Mouse (Mus musculus) forebrain, embryonic 15.5 days (tissue): Measurements from ENCODE around the gene Ccdc155. TPM values are rescaled to one million over a fixed set of nuclear protein-coding genes. Genes with fewer than 3 reads are reported as not detected.

Experiments
- ATAC-seq: fragments of 200-750 bp; cut with Nextera tagmentation; replicated peaks from 2 replicates; pipeline ENCODE4 v1.8.0; 2017; ENCODE audit warnings: mild to moderate bottlenecking, moderate TSS enrichment, moderate library complexity
- H3K27ac ChIP-seq: fragments of 300-500 bp; sonication (generic); replicated peaks from 2 replicates; pipeline ENCODE4 v1.5.1; 2015; ENCODE audit warnings: mild to moderate bottlenecking, inconsistent platforms
- H3K27me3 ChIP-seq: fragments of 300-500 bp; sonication (generic); 2 replicates; pipeline ENCODE4 v1.6.1; 2015; ENCODE audit warnings: inconsistent platforms
- H3K36me3 ChIP-seq: fragments of 300-500 bp; sonication (generic); 2 replicates; pipeline ENCODE4 v1.6.1; 2015; ENCODE audit warnings: mild to moderate bottlenecking, inconsistent platforms
- H3K4me1 ChIP-seq: fragments of 300-500 bp; sonication (generic); 2 replicates; pipeline ENCODE4 v1.6.1; 2015; ENCODE audit warnings: inconsistent platforms
- H3K4me2 ChIP-seq: fragments of 300-500 bp; sonication (generic); replicated peaks from 2 replicates; pipeline ENCODE4 v1.6.1; 2015; ENCODE audit warnings: mild to moderate bottlenecking, inconsistent platforms
- H3K4me3 ChIP-seq: fragments of 300-500 bp; sonication (generic); 2 replicates; pipeline ENCODE4 v1.5.1; 2015; ENCODE audit warnings: mild to moderate bottlenecking, inconsistent platforms
- H3K9ac ChIP-seq: fragments of 300-500 bp; sonication (generic); replicated peaks from 2 replicates; pipeline ENCODE4 v1.6.1; 2015; ENCODE audit warnings: mild to moderate bottlenecking, inconsistent platforms
- H3K9me3 ChIP-seq: fragments of 300-500 bp; sonication (generic); 2 replicates; pipeline ENCODE4 v1.6.1; 2016; ENCODE audit warnings: inconsistent platforms
- WGBS: fragments of 180-500 bp; shearing (Covaris S2); methylation state at CpG from one replicate; pipeline ENCODE4 v1.1.7; 2015; ENCODE audit warnings: mixed read lengths; 5-methylcytosine and 5-hydroxymethylcytosine counted together
- polyA plus RNA-seq: library from polyadenylated mRNA; unstranded; fragments of >200 nt; fragmentation: Nextera tagmentation; extraction: Ambion mirVana; gene quantifications from 2 replicates; pipeline ENCODE4 v1.2.1, GENCODE M21; 2015

Gene Ccdc155
- polyA plus RNA-seq, 1 experiment from 2014 or later: 0.74 TPM

- H3K36me3 ChIP-seq: peaks cover 3% of the 10 kb centered on the region; the same call in 1 of the 2 replicates
- 8% methylated on average over 29 of the region's 29 CpGs for WGBS
- H3K27ac ChIP-seq: peak overlapping the region; percentile 81
- peaks cover 25% of the 10 kb centered on the region for H3K4me1 ChIP-seq
- H3K27me3 ChIP-seq: no peaks in the 10 kb centered on the region
- ATAC-seq: peak; percentile 15; the same call in 1 of the 2 replicates
- no peaks in the 10 kb centered on the region for H3K9me3 ChIP-seq
- 0 out of 2 replicates have a peak overlapping the region, but pooled peaks have one; percentile 5 for H3K9ac ChIP-seq
- H3K4me3 ChIP-seq: peak overlapping the region; percentile 5
- H3K4me2 ChIP-seq: peak overlapping the region; percentile 35
Observed at GRCm38 (mm10) chr7:45234333-45234841, 29.7 kb upstream of the Ccdc155 start.

- Histone ChIP-seq H3K4me1 (peaks cover 25% of the 10 kb centered on the region), H3K9ac (0 out of 2 replicates have a peak overlapping the region, but pooled peaks have one; percentile 5), H3K27ac (peak overlapping the region; percentile 81), H3K27me3 (no peaks in the 10 kb centered on the region), H3K4me2 (peak overlapping the region; percentile 35), H3K36me3 (peaks cover 6% of the 10 kb centered on the region), H3K9me3 (no peaks in the 10 kb centered on the region), H3K4me3 (peak overlapping the region; percentile 5; the same call in 1 of the 2 replicates)
- peak; percentile 35; the same call in 1 of the 2 replicates for ATAC-seq
- 24% methylated on average over 20 of the region's 20 CpGs for whole genome bisulfite sequencing
Observed at GRCm38 (mm10) chr7:45233580-45234332, 29.1 kb upstream of the Ccdc155 start.

GRCm38 (mm10) chr7:45232716-45233465 is 28.2 kb upstream of the Ccdc155 start:
- no peaks in the 10 kb centered on the region for H3K9me3 ChIP-seq
- H3K4me3 ChIP-seq: no peak overlapping the region
- peaks cover 25% of the 10 kb centered on the region for H3K4me1 ChIP-seq
- no peak for ATAC-seq
- H3K27me3 ChIP-seq: no peaks in the 10 kb centered on the region
- H3K36me3 ChIP-seq: peaks cover 14% of the 10 kb centered on the region
- no peak overlapping the region for H3K4me2 ChIP-seq
- no peak overlapping the region for H3K9ac ChIP-seq
- 67% methylated on average over 13 of the region's 13 CpGs for WGBS
- peak overlapping the region; percentile 81 for H3K27ac ChIP-seq

GRCm38 (mm10) chr7:45231941-45232340 is 27.2 kb upstream of the Ccdc155 start:
- H3K36me3 ChIP-seq: peaks cover 14% of the 10 kb centered on the region

GRCm38 (mm10) chr7:45231192-45231591 is 26.5 kb upstream of the Ccdc155 start:
- H3K4me2 ChIP-seq: no peak overlapping the region
- no peaks in the 10 kb centered on the region for H3K27me3 ChIP-seq
- no peak overlapping the region for H3K4me3 ChIP-seq
- H3K9me3 ChIP-seq: no peaks in the 10 kb centered on the region
- WGBS: 82% methylated on average over 12 of the region's 12 CpGs
- H3K27ac ChIP-seq: no peak overlapping the region
- no peak for ATAC-seq
- no peak overlapping the region for H3K9ac ChIP-seq
- peaks cover 22% of the 10 kb centered on the region for H3K36me3 ChIP-seq
- H3K4me1 ChIP-seq: peaks cover 25% of the 10 kb centered on the region

More at GRCm38 (mm10) chr7:45231941-45232340, 27.2 kb upstream of the Ccdc155 start:
- Histone ChIP-seq H3K4me1 (peaks cover 25% of the 10 kb centered on the region), H3K4me3 (no peak overlapping the region), H3K9me3 (no peaks in the 10 kb centered on the region), H3K27me3 (no peaks in the 10 kb centered on the region), H3K27ac (no peak overlapping the region), H3K4me2 (no peak overlapping the region), H3K9ac (no peak overlapping the region)
- WGBS: 90% methylated on average over 11 of the region's 11 CpGs
- no peak for ATAC-seq

- Histone ChIP-seq H3K4me1 (peaks cover 19% of the 10 kb centered on the region), H3K9ac (no peak overlapping the region), H3K4me2 (no peak overlapping the region), H3K4me3 (no peak overlapping the region), H3K36me3 (peaks cover 23% of the 10 kb centered on the region), H3K27me3 (no peaks in the 10 kb centered on the region), H3K27ac (no peak overlapping the region), H3K9me3 (no peaks in the 10 kb centered on the region)
- WGBS: 89% methylated on average over 7 of the region's 7 CpGs
- no peak for ATAC-seq
Observed at GRCm38 (mm10) chr7:45229459-45230203, 24.9 kb upstream of the Ccdc155 start.

- WGBS: 94% methylated on average over 8 of the region's 8 CpGs
- no peaks in the 10 kb centered on the region for H3K9me3 ChIP-seq
- H3K9ac ChIP-seq: no peak overlapping the region
- no peak overlapping the region for H3K27ac ChIP-seq
- no peak for ATAC-seq
- no peak overlapping the region for H3K4me2 ChIP-seq
- H3K4me1 ChIP-seq: peaks cover 13% of the 10 kb centered on the region
- no peak overlapping the region for H3K4me3 ChIP-seq
- peaks cover 25% of the 10 kb centered on the region for H3K36me3 ChIP-seq
- no peaks in the 10 kb centered on the region for H3K27me3 ChIP-seq
Observed at GRCm38 (mm10) chr7:45229046-45229445, 24.4 kb upstream of the Ccdc155 start.

- H3K9ac ChIP-seq: no peak overlapping the region
- ATAC-seq: no peak
- WGBS: 96% methylated on average over 18 of the region's 18 CpGs
Observed at GRCm38 (mm10) chr7:45228548-45228947, 23.9 kb upstream of the Ccdc155 start.

GRCm38 (mm10) chr7:45226421-45226820 is 21.7 kb upstream of the Ccdc155 start:
- 97% methylated on average over 5 of the region's 5 CpGs for WGBS
- H3K4me3 ChIP-seq: no peak overlapping the region
- ATAC-seq: no peak
- no peak overlapping the region for H3K27ac ChIP-seq
- H3K9me3 ChIP-seq: no peaks in the 10 kb centered on the region
- no peaks in the 10 kb centered on the region for H3K4me1 ChIP-seq
- no peaks in the 10 kb centered on the region for H3K27me3 ChIP-seq
- no peak overlapping the region for H3K4me2 ChIP-seq
- H3K36me3 ChIP-seq: peaks cover 26% of the 10 kb centered on the region
- no peak overlapping the region for H3K9ac ChIP-seq

More at GRCm38 (mm10) chr7:45228548-45228947, 23.9 kb upstream of the Ccdc155 start:
- Histone ChIP-seq H3K36me3 (peaks cover 28% of the 10 kb centered on the region), H3K4me1 (peaks cover 8% of the 10 kb centered on the region), H3K4me2 (no peak overlapping the region), H3K27ac (no peak overlapping the region), H3K9me3 (no peaks in the 10 kb centered on the region), H3K4me3 (no peak overlapping the region), H3K27me3 (no peaks in the 10 kb centered on the region)

GRCm38 (mm10) chr7:45224826-45225225 is 20.1 kb upstream of the Ccdc155 start:
- Histone ChIP-seq H3K27me3 (no peaks in the 10 kb centered on the region), H3K4me3 (no peak overlapping the region), H3K9me3 (no peaks in the 10 kb centered on the region), H3K9ac (no peak overlapping the region), H3K36me3 (peaks cover 32% of the 10 kb centered on the region), H3K4me2 (no peak overlapping the region), H3K27ac (no peak overlapping the region), H3K4me1 (no peaks in the 10 kb centered on the region)
- ATAC-seq: no peak
- 88% methylated on average over 7 of the region's 7 CpGs for WGBS

- Histone ChIP-seq H3K9ac (no peak overlapping the region), H3K4me2 (no peak overlapping the region), H3K27me3 (no peaks in the 10 kb centered on the region), H3K27ac (no peak overlapping the region), H3K36me3 (peaks cover 18% of the 10 kb centered on the region), H3K4me3 (no peak overlapping the region), H3K4me1 (peaks cover 16% of the 10 kb centered on the region), H3K9me3 (no peaks in the 10 kb centered on the region)
- no peak for ATAC-seq
- WGBS: 87% methylated on average over 2 of the region's 2 CpGs
Observed at GRCm38 (mm10) chr7:45221680-45222079, 17.0 kb upstream of the Ccdc155 start.
